In genomic region chr11:61400681-61401346, GRCm38 (mm10) we compare ENCODE assay signal across 21 mouse cellular contexts. TPM values are rescaled to one million over a fixed set of nuclear protein-coding genes. Genes with fewer than 3 reads are reported as not detected.
A peak's percentile ranks its signal among the peaks of the same experiment; 100 is the strongest.
DNase-seq lines count a peak whose midpoint lies in the region; ATAC-seq lines count a peak whose summit lies in the region.
"Had no signal": no experiment of that assay in that cellular context is flagged by ENCODE, and none has a peak within 500 bp of the region (broad histone marks: within the 10 kb centered on the region; RNA-seq: fewer than 3 reads in every experiment).

No protein-coding gene starts in this region.

- no peaks in the 10 kb centered on the region for H3K4me1 ChIP-seq in forebrain, embryonic 11.5 days (replicated peaks; ENCODE audit: control insufficient read depth, insufficient read depth, low read length)
- H3K4me1 ChIP-seq in forebrain, embryonic 12.5 days: no peaks in the 10 kb centered on the region
- H3K4me1 ChIP-seq: forebrain, embryonic 10.5 days; hindbrain, embryonic 13.5 days; limb, embryonic 12.5 days had no signal

- H3K4me3 ChIP-seq in forebrain, embryonic 11.5 days (ENCODE audit: low read depth, low read length): no peak overlapping the region
- H3K4me3 ChIP-seq in forebrain, embryonic 12.5 days (replicated peaks): no peak overlapping the region
- H3K4me3 ChIP-seq: forebrain, embryonic 10.5 days; hindbrain, embryonic 13.5 days; left cerebral cortex, adult 2 months; limb, embryonic 12.5 days had no signal

- no peaks in the 10 kb centered on the region for H3K36me3 ChIP-seq in forebrain, embryonic 11.5 days (ENCODE audit: control insufficient read depth, insufficient read depth, low read length)
- H3K36me3 ChIP-seq in forebrain, embryonic 12.5 days (replicated peaks): no peaks in the 10 kb centered on the region
- H3K36me3 ChIP-seq: forebrain, embryonic 10.5 days; hindbrain, embryonic 13.5 days; limb, embryonic 12.5 days had no signal

- no peak for ATAC-seq in forebrain, embryonic 11.5 days (replicated peaks; ENCODE audit: low FRiP score)
- ATAC-seq in forebrain, embryonic 12.5 days (ENCODE audit: low FRiP score): no peak
- ATAC-seq: liver, postnatal 0 days had no signal

- no peak overlapping the region for H3K27ac ChIP-seq in forebrain, embryonic 11.5 days (ENCODE audit: low read depth, low read length)
- no peak overlapping the region for H3K27ac ChIP-seq in forebrain, embryonic 12.5 days
- H3K27ac ChIP-seq: forebrain, embryonic 10.5 days; hindbrain, embryonic 13.5 days; left cerebral cortex, adult 2 months; limb, embryonic 12.5 days had no signal

- H3K9me3 ChIP-seq in forebrain, embryonic 11.5 days (ENCODE audit: control insufficient read depth, low read length): no peaks in the 10 kb centered on the region
- no peaks in the 10 kb centered on the region for H3K9me3 ChIP-seq in forebrain, embryonic 12.5 days
- H3K9me3 ChIP-seq: hindbrain, embryonic 13.5 days; limb, embryonic 12.5 days had no signal

- H3K9ac ChIP-seq in forebrain, embryonic 11.5 days (ENCODE audit: low read length): no peak overlapping the region
- H3K9ac ChIP-seq in forebrain, embryonic 12.5 days: no peak overlapping the region
- H3K9ac ChIP-seq: hindbrain, embryonic 13.5 days; limb, embryonic 12.5 days; liver, postnatal 0 days had no signal

- no peak overlapping the region for H3K4me2 ChIP-seq in forebrain, embryonic 11.5 days (ENCODE audit: low read depth, low read length, severe bottlenecking)
- no peak overlapping the region for H3K4me2 ChIP-seq in forebrain, embryonic 12.5 days
- H3K4me2 ChIP-seq: hindbrain, embryonic 13.5 days; limb, embryonic 12.5 days had no signal

- DNase-seq in forebrain, embryonic 11.5 days (ENCODE audit: low spot score): peak; percentile 30
- DNase-seq in cerebellum, postnatal 25 days: peak; percentile 48
- peak; percentile 53 for DNase-seq in heart, adult 8-10 months (ENCODE audit: low spot score)
- peak; percentile 71 to 75 for DNase-seq in heart, postnatal 10 days
- DNase-seq in urinary bladder, adult 18-20 months (ENCODE audit: low spot score in 2 of 2): no peak
- no peak for DNase-seq in layer of hippocampus, adult 9-11 months
- DNase-seq in ovary, postnatal 10 days (ENCODE audit: low spot score): no peak
- DNase-seq: adrenal gland, postnatal 25 days; kidney, adult 18-20 months; liver, postnatal 0 days; right cerebral cortex, adult 18-20 months had no signal

- no peaks in the 10 kb centered on the region for H3K27me3 ChIP-seq in forebrain, embryonic 11.5 days (ENCODE audit: control insufficient read depth, insufficient read depth, low read length)
- H3K27me3 ChIP-seq in forebrain, embryonic 12.5 days: no peaks in the 10 kb centered on the region
- H3K27me3 ChIP-seq: hindbrain, embryonic 13.5 days; limb, embryonic 12.5 days had no signal

- 92% methylated on average over 8 of the region's 8 CpGs for WGBS in forebrain, embryonic 11.5 days
- WGBS in forebrain, embryonic 12.5 days: 87% methylated on average over 8 of the region's 8 CpGs

- intact Hi-C loops in heart, postnatal 10 days (cut with DNase I): no loop called here

RNA-seq across cellular contexts. Expression of gene Slc47a1, which starts 22.7 kb away (rescaled TPM):
- 0.09 and 0.11 TPM in 2 replicates for polyA plus RNA-seq in forebrain, embryonic 11.5 days (2014; fragmentation: Nextera tagmentation; extraction: Ambion mirVana)
- 0.19 TPM in 1 of 2 replicates, not detected in the other for polyA plus RNA-seq in forebrain, embryonic 12.5 days (2016; fragmentation: Nextera tagmentation; extraction: Ambion mirVana)
- 10 to 100 TPM; 24.9 to 31.1 (median 29.5) TPM for total RNA-seq in heart, adult 8-10 months (2022)
- total RNA-seq in heart, postnatal 10 days (2021): 10 to 100 TPM; 34.7 to 35.6 TPM
- total RNA-seq: megakaryocyte progenitor cell, adult 5-6 weeks had no signal
- polyA plus RNA-seq: limb, embryonic 12.5 days; neural tube, embryonic 14.5 days had no signal

RNA-seq across cellular contexts. Expression of gene Rnf112, which starts 53.1 kb away (rescaled TPM):
- polyA plus RNA-seq in forebrain, embryonic 11.5 days (2014; fragmentation: Nextera tagmentation; extraction: Ambion mirVana): 1.3 TPM in 2 replicates
- 7.2 and 7.7 TPM in 2 replicates for polyA plus RNA-seq in forebrain, embryonic 12.5 days (2016; fragmentation: Nextera tagmentation; extraction: Ambion mirVana)
- total RNA-seq in heart, adult 8-10 months (2022): under 1 TPM in 3 of 4 experiments, not detected in 1; 0.12 to 0.14 (median 0.14) TPM
- under 1 TPM; 0.19 to 0.27 TPM for total RNA-seq in heart, postnatal 10 days (2021)
- total RNA-seq: megakaryocyte progenitor cell, adult 5-6 weeks had no signal
- polyA plus RNA-seq: C2C12 had no signal

RNA-seq across cellular contexts. Expression of gene Slc47a2, which starts 58.2 kb away (rescaled TPM):
- polyA plus RNA-seq in forebrain, embryonic 11.5 days (2014; fragmentation: Nextera tagmentation; extraction: Ambion mirVana): not detected in 2 replicates
- polyA plus RNA-seq in forebrain, embryonic 12.5 days (2016; fragmentation: Nextera tagmentation; extraction: Ambion mirVana): not detected in 2 replicates
- under 1 TPM in 3 of 4 experiments, not detected in 1; 0.09 to 0.14 (median 0.13) TPM for total RNA-seq in heart, adult 8-10 months (2022)
- under 1 TPM; 0.10 TPM for total RNA-seq in heart, postnatal 10 days (2021)
- total RNA-seq: adrenal gland, postnatal 25 days; megakaryocyte progenitor cell, adult 5-6 weeks had no signal
- polyA plus RNA-seq: C2C12; embryonic facial prominence, embryonic 11.5 days; forebrain, embryonic 10.5 days; large intestine, adult 2 months; limb, embryonic 12.5 days; liver, postnatal 0 days; neural tube, embryonic 14.5 days had no signal

Comparison
In these comparisons a context has a peak if more than half of its experiments do, and no peak if none do; other contexts are left out.
1. DNase-seq: peak in forebrain, embryonic 11.5 days (single experiment), cerebellum, postnatal 25 days (2 of 2), heart, adult 8-10 months (single experiment) and heart, postnatal 10 days (2 of 2); none in urinary bladder, adult 18-20 months (0 of 2), layer of hippocampus, adult 9-11 months (single experiment) and ovary, postnatal 10 days (single experiment).